In genomic region chr7:18921069-18921468, GRCm38 (mm10) we compare ENCODE assay signal across 8 mouse cellular contexts. TPM values are rescaled to one million over a fixed set of nuclear protein-coding genes. Genes with fewer than 3 reads are reported as not detected.
DNase-seq lines count a peak whose midpoint lies in the region; ATAC-seq lines count a peak whose summit lies in the region.

No protein-coding gene starts in this region.

- peaks cover 14% of the 10 kb centered on the region; the same call in 1 of the 2 replicates for H3K4me1 ChIP-seq in intestine, embryonic 15.5 days (replicated peaks)
- H3K4me1 ChIP-seq in midbrain, embryonic 15.5 days: peaks cover 45% of the 10 kb centered on the region

- ATAC-seq in granulocyte monocyte progenitor cell, adult 5-6 weeks (replicated peaks; ENCODE audit: poor library complexity, severe bottlenecking): peak; percentile 14; the same call in 1 of the 2 replicates
- no peak; the same call in 1 of the 2 replicates for ATAC-seq in intestine, embryonic 15.5 days
- ATAC-seq in midbrain, embryonic 15.5 days (replicated peaks): peak; percentile 15; the same call in 1 of the 2 replicates

- no peak overlapping the region for H3K9ac ChIP-seq in intestine, embryonic 15.5 days
- peak overlapping the region; percentile 25; the same call in 1 of the 2 replicates for H3K9ac ChIP-seq in midbrain, embryonic 15.5 days

- H3K27me3 ChIP-seq in intestine, embryonic 15.5 days (replicated peaks): peaks cover 36% of the 10 kb centered on the region
- no peaks in the 10 kb centered on the region for H3K27me3 ChIP-seq in midbrain, embryonic 15.5 days (replicated peaks)

- peak; percentile 73 for DNase-seq in layer of hippocampus, adult 11-12 months (ENCODE audit: low spot score)
- no peak for DNase-seq in layer of hippocampus, adult 9-10 months (ENCODE audit: low spot score)
- DNase-seq in cerebellum, postnatal 25 days: peak; percentile 76 to 84
- DNase-seq in left cerebral cortex, postnatal 14 days (ENCODE audit: low spot score in 2 of 2): peak; percentile 80 to 87
- DNase-seq in thymus, postnatal 25 days: peak; percentile 42

- no peaks in the 10 kb centered on the region for H3K36me3 ChIP-seq in intestine, embryonic 15.5 days
- H3K36me3 ChIP-seq in midbrain, embryonic 15.5 days (replicated peaks): no peaks in the 10 kb centered on the region

- no peaks in the 10 kb centered on the region for H3K9me3 ChIP-seq in intestine, embryonic 15.5 days
- no peaks in the 10 kb centered on the region for H3K9me3 ChIP-seq in midbrain, embryonic 15.5 days

- intact Hi-C loops in left cerebral cortex, postnatal 14 days (cut with DNase I): loop anchor here (10.0 kb wide), 1 partner anchor 74 kb away; the partner anchor contains the start of gene Mypop

- H3K4me2 ChIP-seq in intestine, embryonic 15.5 days (replicated peaks): peak overlapping the region; percentile 33; the same call in 1 of the 2 replicates
- H3K4me2 ChIP-seq in midbrain, embryonic 15.5 days: peak overlapping the region; percentile 42

- WGBS in intestine, embryonic 15.5 days: 2% methylated on average over 12 of the region's 12 CpGs
- 5% methylated on average over 12 of the region's 12 CpGs for WGBS in midbrain, embryonic 15.5 days

- no peak overlapping the region for H3K4me3 ChIP-seq in intestine, embryonic 15.5 days (replicated peaks)
- H3K4me3 ChIP-seq in midbrain, embryonic 15.5 days: peak overlapping the region; percentile 17

- H3K27ac ChIP-seq in intestine, embryonic 15.5 days: no peak overlapping the region
- H3K27ac ChIP-seq in midbrain, embryonic 15.5 days: peak overlapping the region; percentile 83

RNA-seq across cellular contexts. Expression of gene Nova2, which starts 4.6 kb away (rescaled TPM):
- total RNA-seq in granulocyte monocyte progenitor cell, adult 5-6 weeks (2014; fragmentation: Nextera tagmentation): not detected in 2 replicates
- not detected in 2 replicates for total RNA-seq in granulocyte monocyte progenitor cell, adult 5-6 weeks (2017)
- polyA plus RNA-seq in intestine, embryonic 15.5 days (2015; fragmentation: Nextera tagmentation; extraction: Ambion mirVana): 0.49 and 0.57 TPM in 2 replicates
- total RNA-seq in left cerebral cortex, postnatal 14 days (2021): 100 to 1,000 TPM; 105 to 110 TPM
- polyA plus RNA-seq in midbrain, embryonic 15.5 days (2015; fragmentation: Nextera tagmentation; extraction: Ambion mirVana): 15.2 and 15.9 TPM in 2 replicates

RNA-seq across cellular contexts. Expression of gene Ccdc61, which starts 10.9 kb away (rescaled TPM):
- 34.6 and 45.4 TPM in 2 replicates for total RNA-seq in granulocyte monocyte progenitor cell, adult 5-6 weeks (2014; fragmentation: Nextera tagmentation)
- 11.4 and 12.1 TPM in 2 replicates for total RNA-seq in granulocyte monocyte progenitor cell, adult 5-6 weeks (2017)
- polyA plus RNA-seq in intestine, embryonic 15.5 days (2015; fragmentation: Nextera tagmentation; extraction: Ambion mirVana): 25.2 and 29.2 TPM in 2 replicates
- 10 to 100 TPM; 11.6 to 13.0 TPM for total RNA-seq in left cerebral cortex, postnatal 14 days (2021)
- polyA plus RNA-seq in midbrain, embryonic 15.5 days (2015; fragmentation: Nextera tagmentation; extraction: Ambion mirVana): 24.6 and 25.8 TPM in 2 replicates

RNA-seq across cellular contexts. Expression of gene Pglyrp1, which starts 49.9 kb away (rescaled TPM):
- total RNA-seq in granulocyte monocyte progenitor cell, adult 5-6 weeks (2014; fragmentation: Nextera tagmentation): 112 and 117 TPM in 2 replicates
- 17.6 and 21.2 TPM in 2 replicates for total RNA-seq in granulocyte monocyte progenitor cell, adult 5-6 weeks (2017)
- 53.1 and 72.8 TPM in 2 replicates for polyA plus RNA-seq in intestine, embryonic 15.5 days (2015; fragmentation: Nextera tagmentation; extraction: Ambion mirVana)
- 10 to 100 TPM; 25.1 to 34.5 TPM for total RNA-seq in left cerebral cortex, postnatal 14 days (2021)
- polyA plus RNA-seq in midbrain, embryonic 15.5 days (2015; fragmentation: Nextera tagmentation; extraction: Ambion mirVana): 27.0 and 27.3 TPM in 2 replicates

Comparison
In these comparisons a context has a peak if more than half of its experiments do, and no peak if none do; other contexts are left out.
1. RNA of gene Nova2, which starts 4.6 kb away (total RNA-seq): 105 to 110 TPM in left cerebral cortex, postnatal 14 days; not detected in granulocyte monocyte progenitor cell, adult 5-6 weeks; every median in the first group is over 100 times any median in the second.